Mouse (Mus musculus) heart, adult 10 weeks (tissue): ENCODE results near the gene Krt72. TPM values are rescaled to one million over a fixed set of nuclear protein-coding genes. Genes with fewer than 3 reads are reported as not detected.

Source experiments
- polyA plus RNA-seq: library from polyadenylated mRNA; stranded (reverse); fragments of 350-450 nt; fragmentation: Illumina TruSeq; extraction: RNeasy Lipid Tissue Mini Kit (QIAGEN cat#74804); gene quantifications from one replicate; pipeline ENCODE4 v1.2.3, GENCODE M21; 2014; ENCODE audit warnings: low read depth, low replicate concordance

Krt72 gene
- not detected for polyA plus RNA-seq

DNA sequence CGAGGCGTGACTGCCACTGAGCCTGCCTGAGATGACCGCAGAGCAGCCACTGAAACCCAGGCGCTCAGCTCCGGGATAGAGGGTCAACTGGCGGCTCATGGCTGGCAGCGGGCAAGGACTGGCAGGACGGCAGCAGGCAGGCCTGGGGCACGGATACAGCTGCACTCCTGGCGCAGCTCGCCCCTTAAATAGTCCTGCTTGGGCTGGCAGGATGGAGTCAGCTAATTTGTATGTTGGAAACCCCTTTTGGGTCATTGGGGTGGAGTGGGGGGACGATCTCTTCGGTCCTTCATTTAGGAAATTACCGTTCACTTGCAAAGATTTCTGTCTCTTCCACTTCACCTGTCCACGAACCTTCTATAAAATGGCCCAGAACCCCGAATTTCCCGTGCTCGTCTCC, at the start of gene Krt72:
Gene Krt72 (minus strand): TSS at position 101 of the 400 bp plus-strand sequence.

DNA sequence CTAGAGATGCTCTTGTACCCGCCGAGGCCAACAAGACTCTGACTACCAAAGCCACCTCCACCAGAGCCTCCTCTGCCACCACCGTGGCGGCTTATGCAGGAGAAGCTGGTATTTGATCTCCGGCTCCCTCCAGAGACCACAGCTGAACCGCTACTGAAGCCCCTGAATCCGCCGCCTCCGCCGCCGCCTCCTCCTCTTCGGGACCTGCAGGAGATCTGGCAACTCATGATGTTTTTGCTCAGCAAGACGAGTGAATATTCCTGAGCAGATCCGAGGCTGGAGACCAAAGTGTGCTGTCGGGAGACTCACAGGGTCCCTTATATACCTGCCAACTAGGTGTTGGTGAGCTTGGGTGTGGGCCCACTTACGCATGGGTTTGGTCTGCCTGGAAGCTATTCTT, 31.6 kb upstream of the Krt72 start, which contains the start of gene Krt2:
Gene Krt2 (minus strand): TSS at position 295 of the 400 bp plus-strand sequence.

DNA sequence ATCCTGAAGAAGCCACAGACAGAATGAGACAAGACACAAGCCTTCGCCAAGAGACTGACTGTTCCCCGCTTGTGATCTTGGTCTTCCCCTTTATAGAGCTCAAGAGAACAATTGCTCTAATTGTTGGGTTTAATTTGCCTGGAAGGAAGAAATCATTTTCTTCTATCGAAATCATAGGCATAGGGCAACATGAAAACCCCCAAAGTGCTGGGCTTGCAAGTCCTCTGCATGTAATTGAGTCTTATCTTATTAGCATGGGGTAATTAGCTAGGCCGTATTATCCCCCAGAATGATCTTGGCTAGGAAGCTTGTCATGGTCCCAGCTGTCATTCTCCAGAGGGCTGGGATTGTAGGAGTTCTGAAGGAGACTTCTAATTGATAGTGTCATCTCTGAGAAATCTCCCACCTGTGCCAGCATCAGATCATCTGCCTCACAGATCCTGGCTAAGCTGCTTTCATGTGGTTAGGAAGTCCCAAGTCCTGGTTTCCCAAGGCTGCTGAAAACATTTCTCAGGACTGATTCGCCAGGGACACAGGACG, 16.1 kb upstream of the Krt72 start, which contains the start of gene Krt73:
Gene Krt73 (minus strand): TSS at position 51 of the 540 bp plus-strand sequence.

DNA sequence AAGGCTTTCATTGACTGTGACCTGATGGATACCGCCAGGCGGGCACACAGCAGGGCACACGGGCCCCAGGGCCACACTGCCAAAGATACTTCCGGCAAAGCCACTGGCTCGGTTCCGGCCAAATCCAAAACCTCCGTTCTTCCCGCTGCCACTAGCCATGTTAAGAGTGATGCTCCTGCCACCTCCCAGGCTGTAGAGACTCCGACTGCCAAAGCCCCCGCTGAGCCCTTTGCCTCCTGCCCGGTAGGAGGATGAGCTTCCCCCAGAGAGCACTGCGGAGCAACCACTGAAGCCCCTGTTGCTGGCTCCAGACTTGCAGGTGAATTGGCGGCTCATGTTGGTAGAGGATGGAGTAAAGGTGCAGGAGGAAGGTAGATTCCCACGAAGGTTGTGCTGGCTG, 43.5 kb downstream of the Krt72 start, which contains the start of gene Krt71:
Gene Krt71 (minus strand): TSS at position 399 of the 400 bp plus-strand sequence.

Other genes with a start within 250 kb of the Krt72 start
- gene Krt82, start 235.8 kb downstream of the Krt72 start, polyA plus RNA-seq: not detected
- not detected for gene Krt90, start 223.5 kb downstream of the Krt72 start, polyA plus RNA-seq
- gene Krt75, start 212.6 kb downstream of the Krt72 start, polyA plus RNA-seq: not detected
- gene Gm5414, start 158.3 kb downstream of the Krt72 start, polyA plus RNA-seq: not detected
- gene Gm5478, start 139.1 kb downstream of the Krt72 start, polyA plus RNA-seq: not detected
- gene Krt6b, start 106.2 kb downstream of the Krt72 start, polyA plus RNA-seq: not detected
- not detected for gene Krt6a, start 92.2 kb downstream of the Krt72 start, polyA plus RNA-seq
- not detected for gene Krt5, start 73.6 kb downstream of the Krt72 start, polyA plus RNA-seq
- gene Krt71, start 43.4 kb downstream of the Krt72 start, polyA plus RNA-seq: not detected
- gene Krt73, start 15.9 kb upstream of the Krt72 start, polyA plus RNA-seq: not detected
- not detected for gene Krt2, start 31.7 kb upstream of the Krt72 start, polyA plus RNA-seq
- gene Krt1, start 64.3 kb upstream of the Krt72 start, polyA plus RNA-seq: not detected
- gene Krt77, start 83.2 kb upstream of the Krt72 start, polyA plus RNA-seq: not detected
- gene Krt76, start 106.5 kb upstream of the Krt72 start, polyA plus RNA-seq: not detected
- not detected for gene Krt4, start 138.3 kb upstream of the Krt72 start, polyA plus RNA-seq
- gene Krt79, start 153.9 kb upstream of the Krt72 start, polyA plus RNA-seq: 0.52 TPM
- not detected for gene Krt78, start 167.8 kb upstream of the Krt72 start, polyA plus RNA-seq
- gene Krt8, start 218.0 kb upstream of the Krt72 start, polyA plus RNA-seq: 3.2 TPM
- 4.3 TPM for gene Krt18, start 241.7 kb upstream of the Krt72 start, polyA plus RNA-seq